Mouse (Mus musculus) layer of hippocampus, adult 11-12 months (tissue): ENCODE measurements at regions not wholly inside any gene's neighbourhood (a gene's known extent, or its start where the extent isn't known, plus 50 kb on each side); places are given as distances from the start of the nearest gene placed in this dataset.

ENCODE experiments used
- DNase-seq: peaks from one replicate; pipeline ENCODE4 v3.0.0; 2022; ENCODE audit warnings: low spot score

DNA sequence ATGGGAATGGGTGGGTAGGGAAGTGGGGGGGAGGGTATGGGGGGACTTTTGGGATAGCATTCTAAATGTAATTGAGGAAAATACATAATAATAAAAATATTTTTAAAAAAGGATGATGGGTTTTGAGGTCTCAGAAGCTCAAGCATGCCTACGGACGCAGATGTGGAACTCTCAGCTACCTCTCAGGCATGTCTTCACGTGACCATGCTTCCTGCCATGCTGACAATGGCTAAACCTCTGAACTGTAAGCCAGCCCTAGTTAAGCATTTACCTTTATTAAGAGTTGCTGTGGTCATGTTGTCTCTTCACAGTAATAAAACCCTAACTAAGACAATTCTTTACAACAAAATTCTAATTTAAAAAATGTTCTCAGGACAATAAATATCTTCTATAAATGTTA is 80.0 kb downstream of the Tex36 start:
- no peak for DNase-seq

DNA sequence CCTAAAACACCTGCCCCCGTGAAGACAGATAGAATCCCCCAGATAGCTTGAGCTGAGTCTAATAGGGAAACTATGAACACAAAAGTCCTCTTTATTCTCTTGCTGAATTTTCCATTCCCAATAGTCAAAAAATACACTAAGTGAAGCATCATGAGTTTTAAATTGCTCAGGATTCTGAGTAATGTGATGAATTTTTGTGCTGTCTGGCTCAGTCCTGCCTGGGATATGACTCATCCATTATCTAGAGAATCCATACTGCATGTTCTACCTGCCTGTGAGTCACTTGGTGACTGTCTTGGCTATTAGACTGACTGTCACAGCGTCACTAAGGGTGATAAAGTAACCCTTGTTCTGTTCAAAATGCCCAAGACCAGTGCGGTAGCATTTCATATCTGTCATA is 83.0 kb downstream of the Tex36 start:
- DNase-seq = no peak

DNA sequence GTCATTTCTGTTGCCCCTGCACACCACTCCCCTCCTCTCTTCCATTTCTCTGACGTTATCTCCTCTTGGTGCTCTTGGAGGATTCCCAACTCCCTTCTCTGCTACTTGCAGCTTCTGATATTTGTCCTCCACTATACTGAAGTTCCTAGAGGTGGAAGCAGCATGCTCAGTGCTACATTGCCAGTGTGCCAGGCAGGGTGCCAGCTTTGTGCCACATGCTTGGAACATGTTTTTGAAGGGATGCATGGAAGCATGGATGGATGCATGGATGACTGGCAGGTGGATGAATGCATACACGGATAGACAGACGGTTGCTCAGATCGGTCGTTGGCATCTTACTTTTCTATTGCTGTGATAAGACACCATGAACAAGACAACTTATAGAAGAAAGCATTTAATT is 84.4 kb downstream of the Tex36 start:
- DNase-seq = no peak

DNA sequence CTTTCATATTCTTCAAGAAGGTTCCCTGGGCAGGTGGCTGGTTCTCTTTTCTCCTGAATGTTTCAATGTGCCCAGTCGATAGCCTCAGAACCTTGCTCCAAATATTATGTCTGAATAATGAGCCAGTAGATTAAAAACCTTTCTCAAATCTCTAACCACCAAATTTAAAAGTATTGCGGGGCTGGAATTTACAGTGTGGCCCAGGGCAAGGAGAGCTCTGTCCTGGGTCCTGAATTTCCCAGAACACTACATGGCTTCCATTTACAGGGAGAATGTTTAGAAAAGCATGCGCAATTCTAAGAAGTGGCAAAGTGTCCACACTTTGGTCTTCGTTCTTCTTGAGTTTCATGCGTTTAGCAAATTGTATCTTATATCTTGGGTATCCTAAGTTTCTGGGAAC is 91.0 kb downstream of the Tex36 start:
- DNase-seq = no peak

DNA sequence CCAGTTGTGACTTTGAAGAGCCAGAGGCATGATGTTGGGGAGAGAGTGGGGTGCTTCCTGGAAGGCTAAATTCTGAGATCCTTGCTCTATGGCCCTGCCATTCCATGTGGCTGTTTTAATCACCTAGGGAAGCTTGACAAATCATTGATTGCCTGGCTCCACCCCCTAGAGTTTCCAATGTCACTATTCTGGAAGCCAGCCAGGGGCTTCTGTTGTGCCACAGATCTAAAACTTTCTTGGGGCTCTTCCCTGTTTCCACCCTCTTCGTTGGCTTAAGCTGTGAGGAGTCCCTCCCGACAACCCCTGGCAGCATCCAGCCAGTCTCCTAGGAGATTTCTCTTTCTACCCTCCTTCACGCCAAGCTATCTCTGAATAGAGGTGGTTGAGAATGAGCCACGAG is 92.5 kb downstream of the Tex36 start:
- no peak for DNase-seq

DNA sequence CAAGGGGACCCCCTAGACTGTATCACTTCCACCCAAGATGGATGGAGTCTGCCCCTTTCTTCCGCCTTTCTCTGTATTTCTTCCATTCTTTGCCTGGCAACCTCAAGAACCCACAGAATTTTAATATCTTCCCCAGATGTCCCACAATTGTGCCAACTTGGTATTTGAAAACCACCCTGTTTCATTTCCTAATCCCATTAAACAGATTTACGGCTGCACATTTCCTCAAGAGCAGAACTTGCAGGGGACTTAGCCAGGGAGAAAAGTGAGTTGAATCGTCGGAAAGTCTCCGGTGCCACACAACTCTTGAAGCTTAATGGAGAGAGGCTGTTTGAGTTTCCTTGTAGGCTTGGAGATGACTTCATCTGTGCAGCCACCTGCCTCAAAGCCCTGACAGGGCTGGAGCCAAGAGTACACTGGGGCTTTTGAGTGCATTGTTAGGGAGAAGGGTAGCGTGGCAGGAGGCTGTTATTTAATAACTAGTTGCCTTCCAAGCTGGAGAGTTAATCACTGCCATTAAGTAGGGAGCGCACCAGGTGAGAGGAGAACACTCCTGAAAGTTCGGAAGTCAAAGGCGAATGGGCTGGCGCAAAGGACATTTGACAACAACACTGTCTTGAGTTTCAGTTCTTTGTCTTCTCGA is 93.5 kb downstream of the Tex36 start:
- no peak for DNase-seq

DNA sequence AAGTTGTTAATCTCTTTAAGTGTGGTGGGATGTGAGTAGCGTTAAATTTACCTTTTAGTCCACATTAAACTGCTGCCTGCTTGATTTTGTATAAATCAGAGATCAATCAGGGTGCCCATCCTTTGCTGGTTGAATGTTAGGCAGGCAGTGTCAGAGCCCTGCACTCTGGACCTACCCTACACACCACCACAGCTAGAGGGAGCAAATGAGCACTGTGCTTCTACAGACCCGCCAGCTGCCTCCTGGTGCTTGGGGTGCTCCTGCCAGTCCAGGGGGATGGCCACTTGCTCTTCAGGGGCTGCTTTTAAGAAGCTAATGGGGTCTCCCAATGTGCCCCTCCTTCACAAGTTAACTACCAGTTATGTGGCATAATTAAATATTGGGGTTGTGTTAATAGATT is 96.3 kb downstream of the Tex36 start:
- DNase-seq = no peak

DNA sequence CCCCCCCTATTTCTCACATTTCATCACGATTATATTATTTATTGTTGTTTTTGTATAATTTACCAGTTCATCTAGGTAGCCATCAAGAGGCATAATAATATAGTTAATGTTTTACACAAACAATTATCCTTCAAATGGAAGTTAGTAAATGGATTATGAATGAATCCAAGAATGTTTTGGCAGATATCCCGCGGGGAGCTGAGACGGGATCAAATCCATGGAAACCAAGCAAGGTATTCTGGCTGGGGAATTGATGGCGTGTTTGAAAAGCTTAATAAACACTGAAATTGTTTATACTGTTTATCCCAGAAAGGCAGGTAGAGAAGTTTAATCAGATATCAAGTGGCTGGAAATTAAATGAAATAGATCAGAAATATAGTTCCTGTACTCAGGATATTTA is 98.0 kb downstream of the Tex36 start:
- DNase-seq = no peak

DNA sequence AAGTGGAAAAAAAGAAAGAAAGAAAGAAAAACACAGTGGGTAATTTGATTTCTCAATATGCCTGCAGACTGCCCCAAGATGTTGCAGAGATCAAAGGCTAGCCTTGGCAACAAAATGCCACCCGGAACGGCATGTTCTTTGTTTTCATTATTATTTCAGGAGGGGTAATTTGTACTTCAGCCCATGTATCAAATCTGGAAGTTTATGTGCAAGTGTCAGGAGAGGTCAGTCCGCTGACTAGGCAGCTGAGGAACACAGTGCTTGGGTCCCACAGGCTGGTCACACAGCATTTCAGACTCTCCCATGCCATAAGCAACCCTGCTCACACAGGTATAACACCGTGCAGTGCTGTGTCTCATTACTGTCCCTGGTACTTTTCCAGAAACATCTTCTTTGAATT is 99.2 kb downstream of the Tex36 start:
- no peak for DNase-seq

DNA sequence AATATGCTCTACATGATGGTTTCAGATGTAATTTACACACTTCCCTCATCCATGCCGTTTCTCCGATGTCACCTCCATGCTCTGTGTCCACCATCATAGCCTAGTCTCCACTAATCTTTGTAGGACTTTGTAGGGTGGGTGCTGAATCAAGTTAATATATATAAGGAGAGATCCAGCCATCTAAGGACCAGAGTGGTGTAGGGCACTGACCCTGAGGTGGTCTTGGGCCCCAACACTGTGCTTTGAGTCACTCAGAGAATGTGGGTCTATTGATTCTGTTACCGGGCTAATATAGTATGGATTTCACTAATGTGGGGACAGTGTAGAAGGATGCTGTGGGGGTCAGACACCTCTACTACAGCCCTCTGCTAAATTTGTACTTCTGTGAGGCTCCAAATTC is 104.4 kb downstream of the Tex36 start:
- DNase-seq = no peak

DNA sequence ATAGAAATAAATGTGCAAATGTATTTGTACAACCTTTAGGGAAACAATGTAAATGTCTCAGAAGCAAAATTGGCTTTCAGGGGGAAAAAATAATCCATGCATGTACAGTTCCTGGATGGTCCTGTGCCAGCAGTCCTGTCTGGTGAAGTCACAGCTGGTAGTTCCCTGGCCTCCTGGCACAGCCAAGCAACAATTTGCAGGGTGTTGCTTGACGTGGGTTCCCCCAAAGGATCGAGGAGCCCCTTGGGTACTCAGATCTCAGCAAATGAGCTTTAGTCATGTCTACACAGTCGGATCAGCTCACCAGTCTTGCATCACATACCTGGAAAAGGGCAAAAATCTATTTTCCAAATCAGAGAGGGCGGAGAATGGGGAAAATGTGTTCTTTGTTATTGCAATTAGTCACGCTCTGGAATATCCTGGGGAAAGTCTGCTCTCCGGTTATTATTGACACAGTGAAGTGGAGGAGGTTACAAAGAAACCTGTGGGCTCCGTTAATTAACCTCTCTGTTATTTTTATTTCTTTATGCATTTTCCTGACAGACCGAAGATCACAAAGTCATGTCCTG is 106.9 kb downstream of the Tex36 start:
- DNase-seq = no peak

DNA sequence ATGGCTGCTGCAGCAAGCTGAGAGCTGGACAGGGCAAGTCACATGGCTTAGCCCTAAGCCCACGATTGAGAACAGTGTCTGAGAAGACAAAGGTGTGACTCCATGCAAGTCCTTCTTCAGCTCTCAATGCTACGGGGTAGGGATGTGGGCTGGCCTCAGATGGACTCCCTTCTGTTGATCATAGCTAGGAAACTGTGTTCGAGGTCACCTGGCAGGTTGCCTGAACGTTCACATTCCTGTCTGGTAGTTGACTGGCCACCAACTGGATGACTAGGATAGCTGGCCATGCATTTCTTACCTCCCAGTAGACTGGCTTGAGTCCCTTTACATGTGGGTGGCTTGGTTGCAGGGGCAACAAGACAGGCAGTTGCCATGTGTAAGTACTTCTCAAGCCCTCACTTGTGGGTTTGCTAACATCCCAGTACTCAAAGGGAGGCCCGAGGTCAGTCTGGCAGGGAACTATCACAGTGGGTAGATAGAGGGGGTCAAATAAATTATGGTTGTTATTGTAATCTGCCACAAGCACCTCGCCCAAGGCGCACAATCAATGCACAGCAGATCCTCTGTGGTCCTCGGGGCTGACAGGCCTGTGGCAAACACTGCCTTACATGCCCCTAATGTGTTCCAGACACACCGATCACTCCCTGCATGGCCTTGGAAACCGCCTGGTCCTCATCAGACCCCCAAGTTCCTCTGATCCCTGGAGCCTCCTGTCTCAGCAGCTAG is 107.5 kb downstream of the Tex36 start:
- no peak for DNase-seq

DNA sequence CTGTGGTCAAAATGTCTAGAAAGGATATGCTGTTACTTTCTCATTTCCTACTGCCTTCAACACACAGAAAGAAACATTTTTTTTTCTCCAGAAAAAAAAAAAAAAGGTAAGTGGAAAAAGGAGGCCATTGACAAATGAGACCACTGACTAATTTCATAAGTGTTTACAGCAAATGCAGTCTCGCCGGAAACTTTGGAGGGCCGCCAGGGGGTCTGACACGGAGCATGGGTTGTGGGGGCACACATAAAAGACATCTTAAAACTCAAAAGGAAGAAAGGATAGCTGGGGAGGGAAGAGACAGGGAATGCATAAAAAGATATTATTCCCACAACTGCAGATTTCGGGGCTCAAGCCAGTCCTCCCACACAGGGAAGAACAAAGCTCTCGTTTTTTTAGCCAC is 109.3 kb downstream of the Tex36 start:
- DNase-seq = no peak

DNA sequence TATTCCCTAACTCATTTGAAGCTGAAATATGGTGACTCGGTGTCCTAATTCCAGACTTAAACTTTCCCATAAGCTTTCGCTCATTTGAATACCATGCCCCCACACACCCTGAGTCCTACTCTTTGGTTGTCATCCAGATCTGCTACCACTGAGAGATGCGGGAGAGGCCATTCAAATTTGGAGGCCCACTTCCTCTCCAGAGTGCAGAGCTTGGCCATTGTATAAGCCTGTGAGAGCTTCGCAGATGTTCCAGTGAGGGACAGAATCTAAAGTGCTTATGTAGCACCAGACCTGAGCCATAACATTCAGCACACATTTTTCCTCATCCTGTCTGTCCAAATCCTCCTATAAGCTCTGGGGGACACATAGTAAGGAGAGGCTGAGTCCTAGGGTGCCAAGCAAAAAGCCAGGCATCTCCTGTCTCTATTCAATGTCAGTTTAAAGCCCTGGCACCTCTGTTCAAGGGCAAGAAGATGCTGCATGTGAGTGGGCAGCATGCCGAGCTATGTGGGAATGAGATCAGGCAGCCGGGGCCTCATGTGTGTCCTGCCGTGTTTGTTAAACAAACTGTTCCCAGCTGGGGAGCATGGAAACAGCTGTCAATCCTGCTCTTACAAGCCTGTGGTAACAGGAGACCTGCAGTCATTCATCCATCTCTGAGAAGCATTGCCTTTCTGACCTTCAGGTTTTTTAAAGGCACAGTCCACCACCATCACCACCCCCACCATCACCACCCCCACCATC is 113.9 kb downstream of the Tex36 start:
- DNase-seq = no peak

DNA sequence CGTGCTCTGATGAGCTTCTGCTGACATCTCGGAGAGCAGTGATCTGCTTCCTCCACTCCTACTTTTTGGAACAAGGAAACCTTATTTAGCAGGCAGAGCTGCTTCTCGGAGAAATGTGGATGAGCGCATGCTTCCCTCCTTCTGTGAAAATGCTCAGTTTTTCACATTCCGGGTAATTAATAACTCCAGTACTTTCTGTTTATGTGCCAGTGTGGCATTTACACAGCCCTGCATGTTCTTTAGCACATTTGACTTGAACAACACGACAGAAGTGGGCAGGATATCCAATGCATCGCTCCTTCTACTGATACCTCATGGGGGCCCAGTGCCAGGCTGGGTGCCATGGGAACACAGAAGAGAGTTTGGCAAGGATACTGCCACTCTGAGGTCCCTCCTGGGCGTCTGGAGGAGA is 117.5 kb downstream of the Tex36 start:
- peak; percentile 63 for DNase-seq

DNA sequence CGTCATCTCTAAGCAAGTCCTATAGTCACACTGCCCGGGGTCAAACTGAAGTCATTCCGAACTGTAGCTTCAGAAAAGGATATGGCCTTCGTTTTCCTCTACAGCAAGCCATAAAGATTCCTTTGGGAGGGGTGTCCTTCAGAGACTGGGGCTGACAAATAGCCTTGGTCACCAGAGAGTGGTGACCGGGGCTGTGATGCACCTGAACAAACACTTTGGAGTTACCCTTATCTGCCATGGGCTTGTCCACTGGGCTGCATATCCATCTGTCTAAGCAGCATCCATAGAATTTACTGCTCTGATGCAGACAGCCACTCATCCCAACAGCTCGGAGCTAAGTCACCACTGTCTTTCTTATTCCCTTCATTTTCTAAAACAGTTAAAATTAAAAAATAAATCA is 120.4 kb downstream of the Tex36 start:
- no peak for DNase-seq

DNA sequence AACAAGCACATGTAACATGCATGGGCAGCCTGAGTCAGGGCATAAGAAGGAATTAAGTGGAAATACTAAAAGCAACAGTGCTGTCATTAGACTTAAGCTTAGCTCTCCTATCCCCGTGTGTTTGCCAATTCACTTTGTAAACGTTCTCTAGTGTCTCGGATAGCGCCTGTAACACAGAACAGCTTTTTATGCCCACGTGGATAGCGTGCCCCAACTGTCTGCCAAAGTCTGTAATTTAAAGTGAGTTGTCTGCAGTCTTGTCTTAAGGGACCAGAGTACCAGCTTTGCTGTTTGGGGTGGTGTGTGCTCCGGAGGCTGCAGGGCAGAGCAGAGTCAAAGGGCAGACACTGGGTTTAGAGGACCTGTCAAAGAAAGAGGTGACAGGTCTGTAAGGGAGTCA is 122.3 kb downstream of the Tex36 start:
- peak; percentile 32 for DNase-seq

DNA sequence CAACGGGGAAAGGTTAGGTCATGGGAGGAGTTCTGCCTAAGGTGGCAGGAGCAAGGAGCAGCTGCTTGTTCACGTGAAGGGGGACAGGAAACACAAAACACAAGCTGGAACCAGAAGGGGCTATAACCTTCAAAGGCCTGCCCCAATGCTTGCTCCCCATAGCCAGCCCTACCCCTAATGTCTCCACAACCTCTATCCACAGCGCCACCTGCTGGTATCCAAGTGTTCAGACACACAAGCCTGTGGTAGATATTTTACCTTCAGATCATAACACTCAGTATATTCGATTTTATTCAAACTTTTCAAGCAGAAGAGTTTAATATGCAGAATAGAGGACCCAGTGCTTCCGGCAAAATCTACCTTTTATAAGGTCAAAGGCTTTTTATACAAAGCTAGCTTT is 124.0 kb downstream of the Tex36 start:
- no peak for DNase-seq

DNA sequence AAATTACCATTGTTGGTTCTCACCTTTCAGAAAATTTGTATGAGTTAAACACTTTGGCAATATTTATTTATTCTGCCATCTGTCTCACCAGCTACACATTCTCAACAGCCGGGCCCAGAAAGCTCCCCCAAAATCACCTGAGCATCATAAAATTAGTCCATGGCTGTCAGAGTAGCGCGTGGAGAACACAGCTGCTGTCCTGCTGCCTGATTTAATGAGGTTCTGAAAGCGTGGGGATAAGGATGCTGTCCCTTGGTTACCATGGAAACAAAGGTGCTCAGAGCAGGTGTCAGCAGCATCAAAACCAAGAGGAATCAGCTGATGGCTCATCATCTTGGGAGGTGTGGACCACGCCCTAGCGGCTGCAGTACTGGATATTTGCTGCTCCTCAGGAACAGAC is 124.7 kb downstream of the Tex36 start:
- DNase-seq = peak; percentile 26

DNA sequence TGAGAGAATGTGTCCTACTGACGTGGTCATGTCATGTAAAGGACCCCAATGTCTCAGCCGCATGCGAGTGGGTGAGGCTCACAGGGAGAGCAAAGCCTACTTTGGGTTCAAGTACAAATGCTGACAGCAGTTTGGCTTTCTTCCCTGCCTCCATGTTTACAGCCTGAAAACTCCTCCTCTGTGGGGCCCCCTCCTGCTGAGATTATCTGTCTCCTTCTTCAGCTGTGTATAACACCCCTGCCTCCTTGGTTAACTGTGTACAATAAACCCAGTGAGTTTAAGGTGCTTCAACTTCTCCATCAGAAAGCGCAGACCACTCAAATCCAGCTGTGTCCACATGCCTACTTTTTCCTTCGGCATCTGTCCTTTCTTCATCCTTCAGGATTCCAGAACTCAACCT is 130.3 kb downstream of the Tex36 start:
- DNase-seq = no peak

DNA sequence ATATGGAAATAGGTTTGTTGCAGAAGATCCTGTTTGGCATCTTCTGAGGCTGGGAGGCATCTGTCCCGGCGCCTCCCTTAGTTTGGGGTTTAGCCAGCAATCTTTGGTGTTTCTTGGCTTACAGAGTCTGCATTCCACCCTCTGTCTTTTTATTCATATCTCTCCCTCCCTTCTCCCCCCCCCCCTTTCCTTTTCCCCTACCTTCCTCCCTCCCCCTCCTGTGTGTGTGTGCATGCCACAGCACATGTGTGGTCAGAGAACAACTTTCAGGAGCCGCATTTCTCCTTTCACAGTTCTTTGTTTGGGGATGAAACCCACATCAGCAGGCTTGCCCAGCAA is 131.4 kb downstream of the Tex36 start:
- no peak for DNase-seq

DNA sequence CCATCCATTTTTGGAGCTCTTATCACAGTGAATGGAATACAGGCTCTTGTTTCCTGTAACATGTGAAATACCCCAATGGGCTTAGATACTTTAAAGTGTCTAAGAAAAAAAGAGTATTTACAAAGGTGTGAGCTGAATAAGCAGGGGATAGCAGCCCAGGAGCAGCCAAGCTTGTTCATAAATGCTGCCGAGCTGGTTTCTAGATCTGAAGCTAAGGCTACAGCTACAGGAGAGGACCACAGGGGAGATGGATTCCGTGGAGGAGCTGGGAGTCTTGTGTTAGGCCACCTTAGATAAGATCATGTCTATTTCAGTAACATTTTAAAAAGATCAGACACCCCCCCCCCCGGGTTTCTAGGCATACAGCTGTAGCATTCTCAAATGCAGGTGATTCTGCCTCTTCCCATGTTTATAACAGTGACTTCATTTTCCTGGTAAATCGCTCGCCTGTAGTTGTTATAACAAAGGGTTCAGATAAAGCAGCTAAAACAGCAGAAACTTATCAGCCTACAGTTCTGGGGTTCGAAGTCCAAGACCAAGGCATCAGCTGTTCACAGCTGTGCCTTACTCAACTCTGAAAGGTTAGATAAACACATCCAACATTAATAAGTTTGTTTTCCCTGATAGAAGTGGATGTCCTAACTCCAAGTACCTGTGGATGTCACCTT is 131.9 kb downstream of the Tex36 start:
- DNase-seq = no peak

DNA sequence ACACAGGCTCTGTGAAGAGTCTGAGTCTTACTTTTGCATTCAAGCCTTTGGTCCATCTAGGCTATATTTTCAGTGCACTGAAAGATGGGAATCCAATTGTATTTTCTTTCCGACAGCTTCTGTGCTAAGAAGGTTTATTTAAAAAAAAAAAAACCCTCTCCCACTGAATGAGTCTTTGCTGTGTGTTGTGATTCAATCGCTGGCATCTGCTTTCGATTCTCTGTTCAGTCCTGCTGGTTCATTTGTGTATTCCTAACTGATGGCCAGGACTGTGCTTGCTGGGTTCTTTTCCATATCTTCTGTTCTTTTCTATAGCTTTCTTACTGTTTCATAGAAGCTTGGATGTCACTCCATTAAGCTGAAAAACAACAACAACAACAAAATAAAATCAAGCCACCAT is 132.9 kb downstream of the Tex36 start:
- DNase-seq = no peak
